Mouse (Mus musculus): Measurements from ENCODE around the gene Tas1r3. TPM values are rescaled to one million over a fixed set of nuclear protein-coding genes. Genes with fewer than 3 reads are reported as not detected.

Tas1r3 gene
- polyA plus RNA-seq, 1 experiment from 2014 or later = 0.84 TPM

GRCm38 (mm10) chr4:155840076-155841002 is 22.8 kb downstream of the Tas1r3 start:
- ATAC-seq = no peak

GRCm38 (mm10) chr4:155839483-155839910 is 23.7 kb downstream of the Tas1r3 start, which contains the start of gene Mxra8:
TSS of gene Mxra8 (plus strand) at chr4:155839680.
- Histone ChIP-seq H3K9ac (replicated peaks; ENCODE audit: low read depth, low read length) (peak within 1 kb of the TSS; percentile 47), H3K27me3 (replicated peaks; ENCODE audit: control insufficient read depth, insufficient read depth, low read length) (no peaks in the 10 kb centered on the region; the same call in 1 of the 2 replicates), H3K9me3 (ENCODE audit: control insufficient read depth, low read length) (no peaks in the 10 kb centered on the region), H3K27ac (ENCODE audit: low read length) (no peak within 1 kb of the TSS), H3K4me1 (replicated peaks; ENCODE audit: control insufficient read depth, insufficient read depth, low read length) (peaks cover 11% of the 10 kb centered on the region), H3K4me2 (ENCODE audit: low read length) (peak within 1 kb of the TSS; percentile 40), H3K4me3 (replicated peaks; ENCODE audit: low read length) (peak within 1 kb of the TSS; percentile 25), H3K36me3 (ENCODE audit: control insufficient read depth, insufficient read depth) (no peaks in the 10 kb centered on the region)
- WGBS = 5% methylated on average over 16 of the region's 16 CpGs
- peak; percentile 44; the same call in 1 of the 2 replicates for ATAC-seq

More at GRCm38 (mm10) chr4:155840076-155841002, 22.8 kb downstream of the Tas1r3 start:
- Histone ChIP-seq H3K36me3 (ENCODE audit: control insufficient read depth, insufficient read depth) (no peaks in the 10 kb centered on the region), H3K4me3 (replicated peaks; ENCODE audit: low read length) (peak overlapping the region; percentile 25), H3K4me1 (replicated peaks; ENCODE audit: control insufficient read depth, insufficient read depth, low read length) (peaks cover 11% of the 10 kb centered on the region), H3K27ac (ENCODE audit: low read length) (no peak overlapping the region), H3K9me3 (ENCODE audit: control insufficient read depth, low read length) (no peaks in the 10 kb centered on the region), H3K9ac (replicated peaks; ENCODE audit: low read depth, low read length) (peak overlapping the region; percentile 47), H3K27me3 (replicated peaks; ENCODE audit: control insufficient read depth, insufficient read depth, low read length) (no peaks in the 10 kb centered on the region; the same call in 1 of the 2 replicates), H3K4me2 (ENCODE audit: low read length) (peak overlapping the region; percentile 40)
- WGBS = 11% methylated on average over 8 of the region's 8 CpGs

- Histone ChIP-seq H3K27me3 (replicated peaks; ENCODE audit: control insufficient read depth, insufficient read depth, low read length) (no peaks in the 10 kb centered on the region; the same call in 1 of the 2 replicates), H3K36me3 (ENCODE audit: control insufficient read depth, insufficient read depth) (no peaks in the 10 kb centered on the region), H3K9me3 (ENCODE audit: control insufficient read depth, low read length) (no peaks in the 10 kb centered on the region), H3K27ac (ENCODE audit: low read length) (no peak overlapping the region), H3K4me1 (replicated peaks; ENCODE audit: control insufficient read depth, insufficient read depth, low read length) (peaks cover 18% of the 10 kb centered on the region), H3K9ac (replicated peaks; ENCODE audit: low read depth, low read length) (no peak overlapping the region), H3K4me3 (replicated peaks; ENCODE audit: low read length) (no peak overlapping the region), H3K4me2 (ENCODE audit: low read length) (no peak overlapping the region)
- ATAC-seq = no peak
- 62% methylated on average over 8 of the region's 8 CpGs for WGBS
These were observed 24.7 kb downstream of the Tas1r3 start for GRCm38 (mm10) chr4:155838187-155839153.

- WGBS = 79% methylated on average over 11 of the region's 11 CpGs
- H3K27ac ChIP-seq (ENCODE audit: low read length) = no peak overlapping the region
- peaks cover 26% of the 10 kb centered on the region for H3K4me1 ChIP-seq (replicated peaks; ENCODE audit: control insufficient read depth, insufficient read depth, low read length)
- no peak for ATAC-seq
- no peak overlapping the region for H3K4me2 ChIP-seq (ENCODE audit: low read length)
- no peak overlapping the region for H3K9ac ChIP-seq (replicated peaks; ENCODE audit: low read depth, low read length)
- no peak overlapping the region for H3K4me3 ChIP-seq (replicated peaks; ENCODE audit: low read length)
- no peaks in the 10 kb centered on the region for H3K9me3 ChIP-seq (ENCODE audit: control insufficient read depth, low read length)
- no peaks in the 10 kb centered on the region; the same call in 1 of the 2 replicates for H3K27me3 ChIP-seq (replicated peaks; ENCODE audit: control insufficient read depth, insufficient read depth, low read length)
- no peaks in the 10 kb centered on the region; the same call in 1 of the 2 replicates for H3K36me3 ChIP-seq (ENCODE audit: control insufficient read depth, insufficient read depth)
These were observed 25.7 kb downstream of the Tas1r3 start for GRCm38 (mm10) chr4:155837404-155838010.

GRCm38 (mm10) chr4:155833836-155834235 is 29.3 kb downstream of the Tas1r3 start:
- H3K9me3 ChIP-seq (ENCODE audit: control insufficient read depth, low read length) = no peaks in the 10 kb centered on the region
- peak overlapping the region; percentile 16; the same call in 1 of the 2 replicates for H3K27ac ChIP-seq (ENCODE audit: low read length)
- H3K4me2 ChIP-seq (ENCODE audit: low read length) = no peak overlapping the region
- no peak for ATAC-seq
- WGBS = 35% methylated on average over 2 of the region's 2 CpGs
- H3K27me3 ChIP-seq (replicated peaks; ENCODE audit: control insufficient read depth, insufficient read depth, low read length) = no peaks in the 10 kb centered on the region
- H3K4me3 ChIP-seq (replicated peaks; ENCODE audit: low read length) = no peak overlapping the region
- H3K9ac ChIP-seq (replicated peaks; ENCODE audit: low read depth, low read length) = no peak overlapping the region
- H3K36me3 ChIP-seq (ENCODE audit: control insufficient read depth, insufficient read depth) = no peaks in the 10 kb centered on the region; the same call in 1 of the 2 replicates
- H3K4me1 ChIP-seq (replicated peaks; ENCODE audit: control insufficient read depth, insufficient read depth, low read length) = peaks cover 24% of the 10 kb centered on the region

GRCm38 (mm10) chr4:155833234-155833633 is 29.9 kb downstream of the Tas1r3 start:
- Histone ChIP-seq H3K4me2 (ENCODE audit: low read length) (no peak overlapping the region), H3K36me3 (ENCODE audit: control insufficient read depth, insufficient read depth) (no peaks in the 10 kb centered on the region; the same call in 1 of the 2 replicates), H3K9me3 (ENCODE audit: control insufficient read depth, low read length) (no peaks in the 10 kb centered on the region), H3K27ac (ENCODE audit: low read length) (no peak overlapping the region), H3K9ac (replicated peaks; ENCODE audit: low read depth, low read length) (no peak overlapping the region), H3K4me1 (replicated peaks; ENCODE audit: control insufficient read depth, insufficient read depth, low read length) (peaks cover 24% of the 10 kb centered on the region), H3K27me3 (replicated peaks; ENCODE audit: control insufficient read depth, insufficient read depth, low read length) (no peaks in the 10 kb centered on the region), H3K4me3 (replicated peaks; ENCODE audit: low read length) (no peak overlapping the region)
- ATAC-seq = no peak
- WGBS = 86% methylated on average over 4 of the region's 4 CpGs

- Histone ChIP-seq H3K27ac (ENCODE audit: low read length) (no peak overlapping the region), H3K36me3 (ENCODE audit: control insufficient read depth, insufficient read depth) (peaks cover 3% of the 10 kb centered on the region; the same call in 1 of the 2 replicates), H3K27me3 (replicated peaks; ENCODE audit: control insufficient read depth, insufficient read depth, low read length) (no peaks in the 10 kb centered on the region), H3K9ac (replicated peaks; ENCODE audit: low read depth, low read length) (peak overlapping the region; percentile 86), H3K4me1 (replicated peaks; ENCODE audit: control insufficient read depth, insufficient read depth, low read length) (peaks cover 24% of the 10 kb centered on the region), H3K4me3 (replicated peaks; ENCODE audit: low read length) (peak overlapping the region; percentile 78), H3K4me2 (ENCODE audit: low read length) (peak overlapping the region; percentile 93), H3K9me3 (ENCODE audit: control insufficient read depth, low read length) (no peaks in the 10 kb centered on the region)
- no peak for ATAC-seq
- WGBS = 55% methylated on average over 10 of the region's 10 CpGs
These were observed 30.8 kb downstream of the Tas1r3 start for GRCm38 (mm10) chr4:155832321-155832720.

GRCm38 (mm10) chr4:155831831-155832230 is 31.3 kb downstream of the Tas1r3 start:
- WGBS = under 1% methylated on average over 25 of the region's 25 CpGs
- H3K36me3 ChIP-seq (ENCODE audit: control insufficient read depth, insufficient read depth) = peaks cover 7% of the 10 kb centered on the region; the same call in 1 of the 2 replicates
- no peak; the same call in 1 of the 2 replicates for ATAC-seq
- H3K9ac ChIP-seq (replicated peaks; ENCODE audit: low read depth, low read length) = peak overlapping the region; percentile 86
- H3K27ac ChIP-seq (ENCODE audit: low read length) = peak overlapping the region; percentile 87
- peaks cover 24% of the 10 kb centered on the region for H3K4me1 ChIP-seq (replicated peaks; ENCODE audit: control insufficient read depth, insufficient read depth, low read length)
- no peaks in the 10 kb centered on the region for H3K9me3 ChIP-seq (ENCODE audit: control insufficient read depth, low read length)
- peak overlapping the region; percentile 78 for H3K4me3 ChIP-seq (replicated peaks; ENCODE audit: low read length)
- no peaks in the 10 kb centered on the region for H3K27me3 ChIP-seq (replicated peaks; ENCODE audit: control insufficient read depth, insufficient read depth, low read length)
- peak overlapping the region; percentile 93 for H3K4me2 ChIP-seq (ENCODE audit: low read length)

Data from forebrain, embryonic 16.5 days (tissue).